Mouse (Mus musculus) lung, postnatal 0 days (tissue): Measurements from ENCODE around the gene Hipk2.

Experiments
- CTCF ChIP-seq: IDR thresholded peaks from 2 replicates; pipeline ENCODE4 v1.5.1; 2016; ENCODE audit warnings: antibody characterized with exemption, mild to moderate bottlenecking
- EP300 ChIP-seq: IDR thresholded peaks from 2 replicates; pipeline ENCODE4 v1.6.1; 2016; ENCODE audit warnings: antibody characterized with exemption, mild to moderate bottlenecking, control low read depth

GRCm38 (mm10) chr6:38847958-38848910, 27.7 kb downstream of the Hipk2 start:
- TF ChIP-seq CTCF (no peak), EP300 (no peak)
